Mouse (Mus musculus): ENCODE data around the gene Htr1b. TPM values are rescaled to one million over a fixed set of nuclear protein-coding genes. Genes with fewer than 3 reads are reported as not detected.
A peak's percentile ranks its signal among the peaks of the same experiment; 100 is the strongest.

Gene Htr1b
- 1.7 and 2.0 TPM in 2 replicates for polyA plus RNA-seq (2015; fragmentation: Nextera tagmentation; extraction: Ambion mirVana)

- H3K4me1 ChIP-seq, result peaks cover 30% of the 10 kb centered on the region
- peak; percentile 78 for ATAC-seq (ENCODE audit: insufficient number of reproducible peaks, low FRiP score, low TSS enrichment, low read depth)
- H3K27ac ChIP-seq (replicated peaks), result peak within 1 kb of the TSS; percentile 71
- H3K4me2 ChIP-seq (replicated peaks), result peak within 1 kb of the TSS; percentile 98
- peaks cover 27% of the 10 kb centered on the region for H3K27me3 ChIP-seq
- under 1% methylated on average over 26 of the region's 26 CpGs for WGBS
- peak within 1 kb of the TSS; percentile 44 for H3K9ac ChIP-seq
- no peaks in the 10 kb centered on the region for H3K9me3 ChIP-seq (replicated peaks)
- no peaks in the 10 kb centered on the region for H3K36me3 ChIP-seq
- peak within 1 kb of the TSS; percentile 69 for H3K4me3 ChIP-seq (replicated peaks)
These were observed at the start of gene Htr1b for GRCm38 (mm10) chr9:81633437-81633973. TSS of gene Htr1b (minus strand) at chr9:81633828.

- Histone ChIP-seq H3K4me3 (replicated peaks) (no peak overlapping the region), H3K27ac (replicated peaks) (no peak overlapping the region), H3K4me1 (no peaks in the 10 kb centered on the region), H3K4me2 (replicated peaks) (no peak overlapping the region), H3K9me3 (replicated peaks) (no peaks in the 10 kb centered on the region), H3K27me3 (no peaks in the 10 kb centered on the region), H3K9ac (no peak overlapping the region), H3K36me3 (no peaks in the 10 kb centered on the region)
- ATAC-seq (ENCODE audit: insufficient number of reproducible peaks, low FRiP score, low TSS enrichment, low read depth), result no peak
- WGBS, result 90% methylated on average over 1 of the region's 1 CpGs
These were observed 43.1 kb upstream of the Htr1b start for GRCm38 (mm10) chr9:81676716-81677115.

- H3K4me2 ChIP-seq (replicated peaks), result no peak overlapping the region
- no peak overlapping the region for H3K4me3 ChIP-seq (replicated peaks)
- H3K36me3 ChIP-seq, result no peaks in the 10 kb centered on the region
- no peak overlapping the region for H3K9ac ChIP-seq
- H3K9me3 ChIP-seq (replicated peaks), result no peaks in the 10 kb centered on the region
- peaks cover 19% of the 10 kb centered on the region for H3K4me1 ChIP-seq
- WGBS, result 77% methylated on average over 1 of the region's 1 CpGs
- H3K27me3 ChIP-seq, result peaks cover 11% of the 10 kb centered on the region; the same call in 1 of the 2 replicates
- H3K27ac ChIP-seq (replicated peaks), result no peak overlapping the region
- ATAC-seq (ENCODE audit: insufficient number of reproducible peaks, low FRiP score, low TSS enrichment, low read depth), result no peak
These were observed 3.9 kb upstream of the Htr1b start for GRCm38 (mm10) chr9:81637486-81637885.

GRCm38 (mm10) chr9:81635109-81635508 is 1.5 kb upstream of the Htr1b start:
- no peak for ATAC-seq (ENCODE audit: insufficient number of reproducible peaks, low FRiP score, low TSS enrichment, low read depth)
- peak overlapping the region; percentile 21 for H3K4me3 ChIP-seq (replicated peaks)
- no peaks in the 10 kb centered on the region for H3K9me3 ChIP-seq (replicated peaks)
- H3K27me3 ChIP-seq, result peaks cover 27% of the 10 kb centered on the region
- 4% methylated on average over 8 of the region's 8 CpGs for WGBS
- H3K9ac ChIP-seq, result no peak overlapping the region
- peaks cover 30% of the 10 kb centered on the region for H3K4me1 ChIP-seq
- peak overlapping the region; percentile 98 for H3K4me2 ChIP-seq (replicated peaks)
- H3K27ac ChIP-seq (replicated peaks), result no peak overlapping the region
- H3K36me3 ChIP-seq, result no peaks in the 10 kb centered on the region

- peak overlapping the region; percentile 71; the same call in 1 of the 2 replicates for H3K27ac ChIP-seq (replicated peaks)
- H3K9ac ChIP-seq, result no peak overlapping the region
- peak overlapping the region; percentile 69 for H3K4me3 ChIP-seq (replicated peaks)
- H3K36me3 ChIP-seq, result no peaks in the 10 kb centered on the region
- peak overlapping the region; percentile 98 for H3K4me2 ChIP-seq (replicated peaks)
- no peaks in the 10 kb centered on the region for H3K9me3 ChIP-seq (replicated peaks)
- ATAC-seq (ENCODE audit: insufficient number of reproducible peaks, low FRiP score, low TSS enrichment, low read depth), result no peak
- peaks cover 30% of the 10 kb centered on the region for H3K4me1 ChIP-seq
- peaks cover 27% of the 10 kb centered on the region for H3K27me3 ChIP-seq
- WGBS, result 1% methylated on average over 10 of the region's 10 CpGs
These were observed 535 bp upstream of the Htr1b start for GRCm38 (mm10) chr9:81634163-81634562.

- ATAC-seq (ENCODE audit: insufficient number of reproducible peaks, low FRiP score, low TSS enrichment, low read depth), result peak; percentile 48
- 0% methylated on average over 44 of the region's 47 CpGs for WGBS
- H3K4me2 ChIP-seq (replicated peaks), result peak overlapping the region; percentile 98
- peak overlapping the region; percentile 44 for H3K9ac ChIP-seq
- H3K36me3 ChIP-seq, result no peaks in the 10 kb centered on the region
- H3K9me3 ChIP-seq (replicated peaks), result no peaks in the 10 kb centered on the region
- H3K4me1 ChIP-seq, result peaks cover 30% of the 10 kb centered on the region
- peak overlapping the region; percentile 58; the same call in 1 of the 2 replicates for H3K27ac ChIP-seq (replicated peaks)
- H3K27me3 ChIP-seq, result peaks cover 27% of the 10 kb centered on the region
- H3K4me3 ChIP-seq (replicated peaks), result peak overlapping the region; percentile 69
These were observed 742 bp downstream of the Htr1b start for GRCm38 (mm10) chr9:81632736-81633436.

- Histone ChIP-seq H3K27me3 (peaks cover 27% of the 10 kb centered on the region), H3K4me2 (replicated peaks) (peak overlapping the region; percentile 98), H3K4me1 (peaks cover 30% of the 10 kb centered on the region), H3K27ac (replicated peaks) (no peak overlapping the region), H3K36me3 (no peaks in the 10 kb centered on the region), H3K4me3 (replicated peaks) (peak overlapping the region; percentile 69), H3K9ac (peak overlapping the region; percentile 44), H3K9me3 (replicated peaks) (no peaks in the 10 kb centered on the region)
- ATAC-seq (ENCODE audit: insufficient number of reproducible peaks, low FRiP score, low TSS enrichment, low read depth), result 0 out of 2 replicates have a peak, but pooled peaks have one; percentile 16
- WGBS, result under 1% methylated on average over 31 of the region's 31 CpGs
These were observed 1.4 kb downstream of the Htr1b start for GRCm38 (mm10) chr9:81632191-81632735.

GRCm38 (mm10) chr9:81631581-81632091 is 2.0 kb downstream of the Htr1b start:
- 5% methylated on average over 27 of the region's 27 CpGs for WGBS
- H3K36me3 ChIP-seq, result no peaks in the 10 kb centered on the region
- peak overlapping the region; percentile 69 for H3K4me3 ChIP-seq (replicated peaks)
- H3K4me2 ChIP-seq (replicated peaks), result peak overlapping the region; percentile 98
- no peak overlapping the region for H3K9ac ChIP-seq
- H3K4me1 ChIP-seq, result peaks cover 30% of the 10 kb centered on the region
- H3K27ac ChIP-seq (replicated peaks), result no peak overlapping the region
- ATAC-seq (ENCODE audit: insufficient number of reproducible peaks, low FRiP score, low TSS enrichment, low read depth), result no peak
- H3K27me3 ChIP-seq, result peaks cover 27% of the 10 kb centered on the region
- no peaks in the 10 kb centered on the region for H3K9me3 ChIP-seq (replicated peaks)

- Histone ChIP-seq H3K9ac (no peak overlapping the region), H3K4me1 (peaks cover 7% of the 10 kb centered on the region), H3K4me3 (replicated peaks) (no peak overlapping the region), H3K27me3 (peaks cover 11% of the 10 kb centered on the region), H3K4me2 (replicated peaks) (no peak overlapping the region), H3K36me3 (no peaks in the 10 kb centered on the region), H3K9me3 (replicated peaks) (no peaks in the 10 kb centered on the region), H3K27ac (replicated peaks) (no peak overlapping the region)
- 31% methylated on average over 9 of the region's 9 CpGs for WGBS
- no peak for ATAC-seq (ENCODE audit: insufficient number of reproducible peaks, low FRiP score, low TSS enrichment, low read depth)
These were observed 6.6 kb downstream of the Htr1b start for GRCm38 (mm10) chr9:81626899-81627606.

- ATAC-seq (ENCODE audit: insufficient number of reproducible peaks, low FRiP score, low TSS enrichment, low read depth), result no peak
These were observed 7.7 kb downstream of the Htr1b start for GRCm38 (mm10) chr9:81625898-81626297.

GRCm38 (mm10) chr9:81622873-81623272 is 10.8 kb downstream of the Htr1b start:
- H3K27me3 ChIP-seq, result no peaks in the 10 kb centered on the region
- H3K27ac ChIP-seq (replicated peaks), result no peak overlapping the region
- WGBS, result 45% methylated on average over 5 of the region's 5 CpGs
- no peaks in the 10 kb centered on the region for H3K4me1 ChIP-seq
- no peaks in the 10 kb centered on the region for H3K36me3 ChIP-seq
- H3K4me2 ChIP-seq (replicated peaks), result no peak overlapping the region
- H3K4me3 ChIP-seq (replicated peaks), result no peak overlapping the region
- H3K9me3 ChIP-seq (replicated peaks), result no peaks in the 10 kb centered on the region
- no peak overlapping the region for H3K9ac ChIP-seq
- ATAC-seq (ENCODE audit: insufficient number of reproducible peaks, low FRiP score, low TSS enrichment, low read depth), result no peak

More at GRCm38 (mm10) chr9:81625898-81626297, 7.7 kb downstream of the Htr1b start:
- no peak overlapping the region for H3K4me2 ChIP-seq (replicated peaks)
- no peak overlapping the region for H3K4me3 ChIP-seq (replicated peaks)
- no peaks in the 10 kb centered on the region for H3K4me1 ChIP-seq
- H3K9ac ChIP-seq, result no peak overlapping the region
- H3K9me3 ChIP-seq (replicated peaks), result no peaks in the 10 kb centered on the region
- no peaks in the 10 kb centered on the region for H3K36me3 ChIP-seq
- peaks cover 2% of the 10 kb centered on the region; the same call in 1 of the 2 replicates for H3K27me3 ChIP-seq
- H3K27ac ChIP-seq (replicated peaks), result no peak overlapping the region

All from embryonic facial prominence, embryonic 15.5 days (tissue).